Mouse (Mus musculus) testis, adult 2 months (tissue): ENCODE measurements around the gene AK157302.

Experiments
- CTCF ChIP-seq: fragments of 200-500 bp; IDR thresholded peaks from 2 replicates; pipeline ENCODE4 v1.5.1; 2012; ENCODE audit warnings: low read depth, mild to moderate bottlenecking, inconsistent platforms, low read length, moderate library complexity; ENCODE audit not compliant: control insufficient read depth, insufficient read depth, insufficient replicate concordance
- POLR2A ChIP-seq: fragments of 200-500 bp; IDR thresholded peaks from 2 replicates; pipeline ENCODE4 v1.6.1; 2012; ENCODE audit warnings: low read depth, mild to moderate bottlenecking, inconsistent platforms, low read length, moderate library complexity; ENCODE audit not compliant: control insufficient read depth

GRCm38 (mm10) chr13:21542708-21543107 lies 47.7 kb downstream of the AK157302 start, which contains the start of gene Olfr1366:
- TF ChIP-seq CTCF (no peak), POLR2A (no peak)
